Mouse (Mus musculus) hindbrain, embryonic 16.5 days (tissue): Measurements from ENCODE around the gene Pigs. TPM values are rescaled to one million over a fixed set of nuclear protein-coding genes. Genes with fewer than 3 reads are reported as not detected.

ENCODE experiments used
- ATAC-seq: fragments of 200-750 bp; cut with Nextera tagmentation; 2 replicates; pipeline ENCODE4 v1.8.0; 2017; ENCODE audit warnings: moderate TSS enrichment, moderate library complexity
- H3K27ac ChIP-seq: fragments of 300-500 bp; sonication (generic); 2 replicates; pipeline ENCODE4 v1.5.1; 2014; ENCODE audit warnings: low read depth, mild to moderate bottlenecking, control low read depth, low read length, moderate library complexity
- H3K27me3 ChIP-seq: fragments of 300-500 bp; sonication (generic); replicated peaks from 2 replicates; pipeline ENCODE4 v1.6.1; 2014; ENCODE audit warnings: low read length; ENCODE audit not compliant: control insufficient read depth, insufficient read depth
- H3K36me3 ChIP-seq: fragments of 300-500 bp; sonication (generic); 2 replicates; pipeline ENCODE4 v1.6.1; 2014; ENCODE audit warnings: mild to moderate bottlenecking, low read length, moderate library complexity, mixed read lengths; ENCODE audit not compliant: control insufficient read depth, insufficient read depth
- H3K4me1 ChIP-seq: fragments of 300-500 bp; sonication (generic); 2 replicates; pipeline ENCODE4 v1.6.1; 2014; ENCODE audit warnings: low read depth, low read length; ENCODE audit not compliant: control insufficient read depth, insufficient read depth
- H3K4me2 ChIP-seq: fragments of 300-500 bp; sonication (generic); 2 replicates; pipeline ENCODE4 v1.6.1; 2014; ENCODE audit warnings: mild to moderate bottlenecking, low read length, control low read depth, moderate library complexity
- H3K4me3 ChIP-seq: fragments of 300-500 bp; sonication (generic); 2 replicates; pipeline ENCODE4 v1.5.1; 2014; ENCODE audit warnings: mild to moderate bottlenecking, low read length, control low read depth, moderate library complexity
- H3K9ac ChIP-seq: fragments of 300-500 bp; sonication (generic); 2 replicates; pipeline ENCODE4 v1.6.1; 2014; ENCODE audit warnings: low read depth, mild to moderate bottlenecking, control low read depth, low read length, moderate library complexity
- H3K9me3 ChIP-seq: fragments of 300-500 bp; sonication (generic); 2 replicates; pipeline ENCODE4 v1.6.1; 2014; ENCODE audit warnings: mild to moderate bottlenecking, low read length, moderate library complexity; ENCODE audit not compliant: control insufficient read depth
- WGBS: fragments of 180-500 bp; shearing (Covaris S2); extraction: QIAGEN DNeasy Blood & Tissue Kit; methylation state at CpG from one replicate; pipeline ENCODE4 v1.1.7; 2014; 5-methylcytosine and 5-hydroxymethylcytosine counted together
- polyA plus RNA-seq: library from polyadenylated mRNA; unstranded; fragments of >200 nt; fragmentation: Nextera tagmentation; extraction: Ambion mirVana; gene quantifications from 2 replicates; pipeline ENCODE4 v1.2.1, GENCODE M21; 2015

The Pigs gene
- 101 and 107 TPM in 2 replicates for polyA plus RNA-seq

GRCm38 (mm10) chr11:78327634-78328511, at the start of gene Pigs:
Gene Pigs, plus strand, starts transcription at chr11:78328415.
- H3K36me3 ChIP-seq, result peaks cover 2% of the 10 kb centered on the region; the same call in 1 of the 2 replicates

DNA sequence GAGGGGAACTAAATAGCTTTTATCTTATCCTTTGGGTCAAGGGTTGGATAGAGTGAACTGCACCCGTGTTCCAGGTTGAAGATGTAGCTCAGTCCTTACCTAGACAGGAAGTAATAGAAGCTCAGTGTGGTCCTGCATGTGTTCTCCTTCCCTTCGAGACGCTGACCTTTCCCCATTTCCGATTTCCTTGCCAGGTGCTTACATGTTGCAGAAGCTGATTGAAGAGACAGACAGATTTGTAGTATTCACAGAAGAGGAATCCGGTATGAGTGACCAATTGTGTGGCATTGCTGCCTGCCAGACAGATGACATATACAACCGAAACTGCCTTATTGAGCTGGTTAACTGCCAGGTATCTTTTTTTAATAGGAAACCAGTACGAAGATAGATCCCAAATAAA, 49.4 kb upstream of the Pigs start:
- Histone ChIP-seq H3K9me3 (no peaks in the 10 kb centered on the region), H3K36me3 (peaks cover 65% of the 10 kb centered on the region), H3K9ac (no peak overlapping the region), H3K4me3 (no peak overlapping the region), H3K4me2 (no peak overlapping the region), H3K4me1 (no peaks in the 10 kb centered on the region), H3K27me3 (no peaks in the 10 kb centered on the region), H3K27ac (no peak overlapping the region)
- ATAC-seq, result no peak
- WGBS, result 92% methylated on average over 7 of the region's 7 CpGs

More at GRCm38 (mm10) chr11:78327634-78328511, at the start of gene Pigs:
- WGBS, result 13% methylated on average over 37 of the region's 37 CpGs
- Histone ChIP-seq H3K4me1 (peaks cover 11% of the 10 kb centered on the region), H3K27ac (peak within 1 kb of the TSS; percentile 70), H3K4me3 (peak within 1 kb of the TSS; percentile 76), H3K4me2 (peak within 1 kb of the TSS; percentile 83), H3K9me3 (no peaks in the 10 kb centered on the region), H3K27me3 (no peaks in the 10 kb centered on the region), H3K9ac (peak within 1 kb of the TSS; percentile 87)
- ATAC-seq, result peak; percentile 95

DNA sequence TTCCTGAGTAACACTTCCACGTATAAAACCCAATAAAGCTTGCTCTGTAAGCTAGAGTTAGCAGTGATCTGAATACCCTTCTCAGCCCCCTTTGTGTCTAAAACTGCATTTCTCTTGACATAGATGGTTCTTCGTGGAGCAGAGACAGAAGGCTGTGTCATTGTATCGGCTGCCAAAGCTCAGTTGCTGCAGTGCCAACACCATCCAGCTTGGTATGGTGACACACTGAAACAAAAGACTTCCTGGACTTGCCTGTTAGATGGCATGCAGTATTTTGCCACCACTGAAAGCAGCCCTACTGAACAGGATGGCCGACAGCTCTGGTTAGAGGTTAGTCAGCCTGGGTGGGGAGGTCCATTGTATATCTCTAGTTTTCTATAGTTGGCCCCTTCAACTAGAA, 48.6 kb upstream of the Pigs start:
- no peak for ATAC-seq
- no peaks in the 10 kb centered on the region for H3K27me3 ChIP-seq
- no peak overlapping the region for H3K4me2 ChIP-seq
- peaks cover 64% of the 10 kb centered on the region for H3K36me3 ChIP-seq
- H3K4me1 ChIP-seq, result no peaks in the 10 kb centered on the region
- no peak overlapping the region for H3K27ac ChIP-seq
- WGBS, result 88% methylated on average over 4 of the region's 4 CpGs
- H3K9ac ChIP-seq, result no peak overlapping the region
- H3K9me3 ChIP-seq, result no peaks in the 10 kb centered on the region
- H3K4me3 ChIP-seq, result no peak overlapping the region

DNA sequence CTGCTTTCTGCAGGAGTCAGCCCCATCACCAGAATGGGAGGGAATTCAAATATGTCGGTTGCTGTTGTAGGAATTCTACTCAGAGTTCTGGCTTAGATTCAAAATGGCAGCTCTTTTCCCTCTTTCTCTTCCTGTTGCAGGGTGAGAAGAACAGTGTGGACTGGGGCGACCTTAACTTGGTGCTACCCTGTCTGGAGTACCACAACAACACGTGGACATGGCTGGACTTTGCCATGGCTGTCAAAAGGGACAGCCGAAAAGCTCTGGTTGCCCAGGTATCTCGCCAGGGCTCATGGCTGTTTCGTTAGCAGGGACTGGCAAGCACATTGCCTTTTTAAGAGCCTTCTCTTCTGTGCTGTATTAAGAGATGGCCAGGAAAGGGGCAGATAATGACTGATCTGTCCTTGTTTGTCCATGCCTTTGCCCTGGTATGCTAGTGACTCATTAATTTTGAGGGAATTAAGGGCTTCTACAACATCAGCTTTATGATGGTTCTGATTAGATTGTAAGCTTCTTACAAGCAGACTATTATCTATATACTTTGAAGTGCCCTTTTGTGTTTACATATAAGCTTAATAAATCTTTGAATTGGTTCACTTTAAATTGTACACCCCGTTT, 39.0 kb upstream of the Pigs start:
- no peak overlapping the region for H3K4me3 ChIP-seq
- ATAC-seq, result no peak
- no peak overlapping the region for H3K9ac ChIP-seq
- no peaks in the 10 kb centered on the region for H3K9me3 ChIP-seq
- no peak overlapping the region for H3K27ac ChIP-seq
- peaks cover 53% of the 10 kb centered on the region for H3K36me3 ChIP-seq
- H3K4me2 ChIP-seq, result no peak overlapping the region
- H3K4me1 ChIP-seq, result no peaks in the 10 kb centered on the region
- no peaks in the 10 kb centered on the region for H3K27me3 ChIP-seq
- WGBS, result 94% methylated on average over 7 of the region's 7 CpGs

DNA sequence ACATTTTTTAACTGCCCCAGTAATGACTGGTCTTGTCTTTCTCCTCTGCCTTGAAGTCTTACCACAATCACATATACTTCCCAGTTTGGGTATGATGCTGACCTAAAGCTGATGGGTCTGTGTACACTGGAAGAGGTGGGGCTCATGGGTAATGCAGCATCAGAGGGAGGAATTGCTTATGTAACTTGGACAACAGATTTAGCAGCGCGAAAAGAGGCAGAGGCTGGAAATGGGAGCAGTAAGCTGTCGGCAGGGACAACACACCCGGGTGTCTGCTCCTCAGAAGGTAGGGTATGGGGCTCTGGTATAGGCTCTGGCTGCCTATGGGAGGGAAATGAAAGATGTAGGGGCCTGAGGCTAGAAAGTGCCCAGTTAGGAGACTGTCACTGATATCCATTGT, 37.6 kb upstream of the Pigs start, which contains the start of gene BC030499:
Gene BC030499, plus strand, starts transcription at position 188 of the 400 bp plus-strand sequence.
- Histone ChIP-seq H3K4me1 (no peaks in the 10 kb centered on the region), H3K27ac (no peak within 1 kb of the TSS), H3K27me3 (no peaks in the 10 kb centered on the region), H3K9ac (no peak within 1 kb of the TSS), H3K9me3 (no peaks in the 10 kb centered on the region), H3K4me3 (no peak within 1 kb of the TSS), H3K4me2 (no peak within 1 kb of the TSS), H3K36me3 (peaks cover 44% of the 10 kb centered on the region)
- 95% methylated on average over 4 of the region's 4 CpGs for WGBS
- ATAC-seq, result no peak

GRCm38 (mm10) chr11:78294585-78294984, 33.6 kb upstream of the Pigs start:
- H3K4me2 ChIP-seq, result no peak overlapping the region
- H3K4me3 ChIP-seq, result no peak overlapping the region
- no peak for ATAC-seq
- H3K4me1 ChIP-seq, result no peaks in the 10 kb centered on the region
- H3K9ac ChIP-seq, result no peak overlapping the region
- no peaks in the 10 kb centered on the region for H3K9me3 ChIP-seq
- H3K27ac ChIP-seq, result no peak overlapping the region
- H3K36me3 ChIP-seq, result peaks cover 12% of the 10 kb centered on the region
- WGBS, result 94% methylated on average over 6 of the region's 6 CpGs
- no peaks in the 10 kb centered on the region for H3K27me3 ChIP-seq

- peak overlapping the region; percentile 44; the same call in 1 of the 2 replicates for H3K27ac ChIP-seq
- H3K36me3 ChIP-seq, result no peaks in the 10 kb centered on the region
- peaks cover 9% of the 10 kb centered on the region for H3K4me1 ChIP-seq
- WGBS, result 67% methylated on average over 7 of the region's 7 CpGs
- H3K4me2 ChIP-seq, result peak overlapping the region; percentile 100
- H3K9me3 ChIP-seq, result no peaks in the 10 kb centered on the region
- ATAC-seq, result no peak
- peak overlapping the region; percentile 63 for H3K4me3 ChIP-seq
- H3K9ac ChIP-seq, result peak overlapping the region; percentile 61
- H3K27me3 ChIP-seq, result no peaks in the 10 kb centered on the region
These were observed 27.3 kb upstream of the Pigs start for GRCm38 (mm10) chr11:78300917-78301316.

DNA sequence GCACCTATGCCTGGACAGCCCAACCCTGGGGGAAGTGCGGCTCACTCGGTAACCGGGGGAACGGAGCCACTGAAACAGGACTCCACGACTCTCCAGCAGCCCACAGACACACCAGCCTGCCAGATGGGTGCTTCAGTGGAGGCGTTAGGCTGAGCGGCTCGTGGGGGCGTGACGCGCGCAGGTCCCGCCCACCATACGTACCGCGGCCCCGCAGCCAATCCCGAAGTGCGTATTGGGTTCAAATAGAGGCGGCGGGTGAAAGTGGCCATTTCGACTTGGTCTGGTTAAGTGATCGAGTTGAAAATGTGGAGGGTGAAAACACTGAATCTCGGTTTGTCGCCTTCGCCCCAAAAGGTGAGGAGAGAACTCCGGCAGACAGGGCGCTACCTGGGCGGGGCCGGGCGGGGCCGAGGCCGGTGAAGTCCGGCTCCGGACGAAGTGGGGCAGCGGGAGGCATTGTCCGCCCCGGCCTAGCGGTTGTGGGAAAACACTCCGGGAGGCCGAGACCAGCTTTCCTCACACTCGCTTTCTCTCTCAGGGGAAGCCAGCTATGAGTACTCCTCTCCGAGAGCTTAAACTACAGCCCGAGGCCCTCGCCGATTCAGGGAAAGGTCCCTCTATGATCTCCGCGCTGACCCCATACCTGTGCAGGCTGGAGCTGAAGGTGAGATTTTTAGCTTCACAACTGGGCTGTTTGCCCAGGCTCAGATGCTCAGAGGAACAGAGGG, 26.7 kb upstream of the Pigs start, which contains the start of gene Spag5:
Gene Spag5, plus strand, starts transcription at position 173 of the 728 bp plus-strand sequence.
- Histone ChIP-seq H3K36me3 (no peaks in the 10 kb centered on the region), H3K9ac (peak within 1 kb of the TSS; percentile 61), H3K4me2 (peak within 1 kb of the TSS; percentile 100), H3K4me3 (peak within 1 kb of the TSS; percentile 63), H3K27ac (peak within 1 kb of the TSS; percentile 44; the same call in 1 of the 2 replicates), H3K9me3 (no peaks in the 10 kb centered on the region), H3K27me3 (no peaks in the 10 kb centered on the region), H3K4me1 (peaks cover 9% of the 10 kb centered on the region)
- 1% methylated on average over 49 of the region's 49 CpGs for WGBS
- ATAC-seq, result peak; percentile 100
